Mouse (Mus musculus) limb, embryonic 15.5 days (tissue): ENCODE measurements around the gene Ppp4r2. TPM values are rescaled to one million over a fixed set of nuclear protein-coding genes. Genes with fewer than 3 reads are reported as not detected.

Experiments
- ATAC-seq: fragments of 200-750 bp; cut with Nextera tagmentation; 2 replicates; pipeline ENCODE4 v1.8.0; 2017; ENCODE audit warnings: low read depth, moderate TSS enrichment; ENCODE audit not compliant: insufficient number of reproducible peaks, low FRiP score, low TSS enrichment
- H3K27ac ChIP-seq: fragments of 300-500 bp; sonication (generic); 2 replicates; pipeline ENCODE4 v1.5.1; 2015; ENCODE audit warnings: moderate library complexity, mild to moderate bottlenecking, inconsistent platforms
- H3K27me3 ChIP-seq: fragments of 300-500 bp; sonication (generic); 2 replicates; pipeline ENCODE4 v1.6.1; 2015; ENCODE audit warnings: inconsistent platforms
- H3K36me3 ChIP-seq: fragments of 300-500 bp; sonication (generic); 2 replicates; pipeline ENCODE4 v1.6.1; 2015; ENCODE audit warnings: inconsistent platforms
- H3K4me1 ChIP-seq: fragments of 300-500 bp; sonication (generic); 2 replicates; pipeline ENCODE4 v1.6.1; 2015; ENCODE audit warnings: inconsistent platforms
- H3K4me2 ChIP-seq: fragments of 300-500 bp; sonication (generic); 2 replicates; pipeline ENCODE4 v1.6.1; 2015; ENCODE audit warnings: mild to moderate bottlenecking, inconsistent platforms
- H3K4me3 ChIP-seq: fragments of 300-500 bp; sonication (generic); 2 replicates; pipeline ENCODE4 v1.5.1; 2015; ENCODE audit warnings: mild to moderate bottlenecking, inconsistent platforms
- H3K9ac ChIP-seq: fragments of 300-500 bp; sonication (generic); 2 replicates; pipeline ENCODE4 v1.6.1; 2015; ENCODE audit warnings: inconsistent platforms
- H3K9me3 ChIP-seq: fragments of 300-500 bp; sonication (generic); 2 replicates; pipeline ENCODE4 v1.6.1; 2016; ENCODE audit warnings: inconsistent platforms
- WGBS: fragments of 180-500 bp; shearing (Covaris S2); methylation state at CpG from one replicate; pipeline ENCODE4 v1.1.7; 2015; 5-methylcytosine and 5-hydroxymethylcytosine counted together
- polyA plus RNA-seq: library from polyadenylated mRNA; unstranded; fragments of >200 nt; fragmentation: Nextera tagmentation; extraction: Ambion mirVana; gene quantifications from 2 replicates; pipeline ENCODE4 v1.2.1, GENCODE M21; 2015

Ppp4r2 gene
- polyA plus RNA-seq = 16.3 and 23.7 TPM in 2 replicates

DNA sequence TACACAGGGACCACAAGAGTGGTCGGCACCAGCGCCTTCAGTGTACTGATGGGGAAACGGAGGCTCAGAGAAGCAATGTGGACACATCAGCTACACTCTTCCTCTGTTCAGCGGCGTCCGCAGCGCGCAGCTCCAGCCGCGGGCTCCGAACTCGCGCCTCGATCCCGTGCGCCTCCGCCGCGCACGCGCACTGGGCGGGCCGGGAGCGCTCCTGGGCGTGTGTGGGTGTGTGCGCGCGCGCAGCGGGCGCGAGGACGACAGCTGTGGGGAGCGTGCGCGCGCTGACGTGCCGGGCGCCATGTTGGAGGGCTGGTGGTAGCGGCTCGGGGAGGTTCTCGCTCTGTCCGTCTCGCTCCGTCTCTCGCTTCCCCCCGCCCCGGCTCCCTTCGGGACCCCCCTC, at the start of gene Ppp4r2:
Gene Ppp4r2 (plus strand): TSS at position 268 of the 400 bp plus-strand sequence.
- ATAC-seq = peak; percentile 91

DNA sequence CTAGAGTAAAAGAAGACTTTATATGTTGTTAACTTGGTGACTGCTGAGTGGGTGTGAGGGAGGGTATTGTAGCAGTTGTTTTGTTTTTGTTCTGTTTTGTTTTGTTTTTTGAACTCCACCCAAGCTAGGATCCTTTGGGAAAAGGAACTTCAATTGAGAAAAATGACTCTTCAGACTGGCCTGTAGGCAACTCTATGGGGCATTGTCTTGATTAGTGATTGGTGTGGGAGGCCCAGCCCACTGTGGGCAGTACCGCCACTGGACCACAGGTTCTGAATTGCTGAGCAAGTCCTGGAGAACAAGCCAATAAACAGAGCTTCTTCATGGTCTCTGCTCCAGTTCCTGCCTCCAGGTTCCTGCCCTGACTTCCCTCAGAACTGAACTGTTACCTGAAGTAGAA, 45.7 kb upstream of the Ppp4r2 start:
- Histone ChIP-seq H3K9ac (no peak overlapping the region), H3K9me3 (no peaks in the 10 kb centered on the region), H3K27me3 (no peaks in the 10 kb centered on the region), H3K4me1 (peaks cover 3% of the 10 kb centered on the region; the same call in 1 of the 2 replicates), H3K27ac (no peak overlapping the region), H3K4me2 (no peak overlapping the region), H3K36me3 (peaks cover 49% of the 10 kb centered on the region), H3K4me3 (no peak overlapping the region)
- WGBS = 82% methylated on average over 1 of the region's 1 CpGs
- no peak for ATAC-seq

More for the DNA sequence above, at the start of gene Ppp4r2:
- Histone ChIP-seq H3K27me3 (no peaks in the 10 kb centered on the region), H3K27ac (peak within 1 kb of the TSS; percentile 90), H3K4me1 (peaks cover 17% of the 10 kb centered on the region), H3K9ac (peak within 1 kb of the TSS; percentile 69), H3K4me2 (peak within 1 kb of the TSS; percentile 54), H3K36me3 (peaks cover 29% of the 10 kb centered on the region), H3K9me3 (no peaks in the 10 kb centered on the region), H3K4me3 (peak within 1 kb of the TSS; percentile 80)
- WGBS = under 1% methylated on average over 45 of the region's 50 CpGs

DNA sequence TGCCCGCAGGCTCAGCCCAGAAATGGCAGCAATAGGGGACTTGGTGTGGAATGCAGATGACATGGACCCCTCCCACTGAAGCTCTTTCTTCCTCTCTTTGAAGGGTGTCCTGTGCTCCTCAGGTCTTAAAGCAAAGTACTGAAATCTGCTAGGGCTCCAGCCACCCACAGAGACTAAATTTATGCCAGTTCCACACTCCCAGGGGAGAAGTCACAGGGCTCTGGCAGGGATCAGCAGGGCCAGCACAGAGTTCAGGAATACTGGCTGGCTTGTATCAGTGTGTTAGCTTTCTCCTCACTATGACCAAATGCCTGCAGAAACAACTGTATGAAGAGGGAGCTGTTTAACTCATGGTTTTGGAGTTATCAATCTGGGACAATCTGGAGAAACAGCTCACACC, 44.3 kb upstream of the Ppp4r2 start:
- Histone ChIP-seq H3K9ac (no peak overlapping the region), H3K27ac (no peak overlapping the region), H3K4me2 (no peak overlapping the region), H3K4me1 (peaks cover 7% of the 10 kb centered on the region; the same call in 1 of the 2 replicates), H3K4me3 (no peak overlapping the region), H3K27me3 (no peaks in the 10 kb centered on the region), H3K9me3 (no peaks in the 10 kb centered on the region), H3K36me3 (peaks cover 41% of the 10 kb centered on the region)
- 85% methylated on average over 1 of the region's 1 CpGs for WGBS
- ATAC-seq = no peak

DNA sequence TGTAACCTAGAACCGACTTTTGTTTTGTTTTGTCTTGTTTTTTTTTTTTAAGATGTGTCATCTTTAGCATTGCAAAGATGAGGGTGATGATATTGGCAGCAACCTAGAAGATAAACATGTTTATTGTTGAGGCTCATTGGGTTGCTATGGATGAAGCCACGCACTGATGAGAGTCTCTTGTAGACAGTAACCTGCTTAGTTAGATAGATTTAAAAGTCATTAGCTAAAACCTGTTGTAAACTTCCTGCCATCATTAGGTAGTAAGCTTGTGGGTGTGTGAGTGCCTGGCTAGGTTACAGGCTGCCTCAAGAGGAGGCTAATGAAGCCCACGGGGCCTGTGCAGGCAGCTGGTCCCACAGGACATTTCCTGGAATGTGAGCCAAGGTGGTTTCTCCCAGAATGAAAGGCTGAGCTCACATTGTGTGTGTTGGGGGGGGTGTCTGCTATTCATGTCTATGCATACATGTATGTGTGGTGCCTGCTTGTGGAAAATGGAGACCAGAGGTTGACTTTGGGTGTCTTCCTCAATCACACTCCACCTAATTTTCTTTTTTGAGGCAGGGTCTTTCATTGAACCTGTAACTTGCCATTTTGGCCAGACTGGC, 41.3 kb upstream of the Ppp4r2 start:
- WGBS = 63% methylated on average over 3 of the region's 3 CpGs
- no peaks in the 10 kb centered on the region for H3K27me3 ChIP-seq
- H3K36me3 ChIP-seq = peaks cover 25% of the 10 kb centered on the region
- H3K4me1 ChIP-seq = peaks cover 14% of the 10 kb centered on the region; the same call in 1 of the 2 replicates
- no peak overlapping the region for H3K9ac ChIP-seq
- H3K4me3 ChIP-seq = no peak overlapping the region
- H3K4me2 ChIP-seq = no peak overlapping the region
- ATAC-seq = no peak
- H3K27ac ChIP-seq = no peak overlapping the region
- no peaks in the 10 kb centered on the region for H3K9me3 ChIP-seq

DNA sequence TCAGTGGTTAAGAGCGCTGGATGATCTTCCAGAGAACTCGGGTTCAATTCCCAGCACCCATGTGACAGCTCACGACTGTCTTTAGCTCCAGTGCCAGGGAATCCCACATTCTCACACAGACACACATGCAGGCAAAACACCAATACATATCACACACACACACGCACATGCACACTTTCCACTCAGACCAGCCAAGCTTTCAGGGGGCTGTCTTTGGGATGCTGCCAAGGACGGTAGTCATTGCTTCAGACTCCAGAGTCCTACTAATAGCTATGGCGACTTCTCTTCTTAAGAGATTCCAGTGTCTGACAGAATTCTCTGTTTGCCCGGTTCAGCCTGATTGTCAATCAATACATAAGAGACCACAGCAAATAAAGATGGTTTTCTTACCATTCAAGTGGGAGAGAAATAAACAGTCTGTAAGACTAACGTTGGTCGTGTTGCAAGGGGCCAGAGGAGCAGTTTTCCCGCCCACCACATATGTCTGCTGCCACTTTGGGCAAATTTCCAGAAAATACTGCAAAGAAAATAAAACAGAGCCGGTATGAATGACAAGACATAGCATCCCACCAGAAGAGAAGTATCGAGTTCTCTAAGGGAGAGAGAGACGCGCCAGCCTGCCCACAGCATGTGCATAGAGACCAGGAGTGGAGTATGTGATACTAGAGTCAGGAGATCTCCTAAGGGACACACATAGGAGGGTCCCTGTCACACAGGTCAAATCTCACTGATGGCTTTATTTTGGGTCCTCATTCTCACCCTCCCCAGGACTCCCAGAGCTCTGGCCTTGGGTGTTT, 40.3 kb upstream of the Ppp4r2 start:
- no peak overlapping the region for H3K9ac ChIP-seq
- peaks cover 14% of the 10 kb centered on the region; the same call in 1 of the 2 replicates for H3K4me1 ChIP-seq
- H3K4me3 ChIP-seq = no peak overlapping the region
- WGBS = 59% methylated on average over 14 of the region's 14 CpGs
- no peak overlapping the region for H3K4me2 ChIP-seq
- H3K27me3 ChIP-seq = no peaks in the 10 kb centered on the region
- H3K36me3 ChIP-seq = peaks cover 17% of the 10 kb centered on the region
- H3K27ac ChIP-seq = no peak overlapping the region
- H3K9me3 ChIP-seq = no peaks in the 10 kb centered on the region
- ATAC-seq = no peak

DNA sequence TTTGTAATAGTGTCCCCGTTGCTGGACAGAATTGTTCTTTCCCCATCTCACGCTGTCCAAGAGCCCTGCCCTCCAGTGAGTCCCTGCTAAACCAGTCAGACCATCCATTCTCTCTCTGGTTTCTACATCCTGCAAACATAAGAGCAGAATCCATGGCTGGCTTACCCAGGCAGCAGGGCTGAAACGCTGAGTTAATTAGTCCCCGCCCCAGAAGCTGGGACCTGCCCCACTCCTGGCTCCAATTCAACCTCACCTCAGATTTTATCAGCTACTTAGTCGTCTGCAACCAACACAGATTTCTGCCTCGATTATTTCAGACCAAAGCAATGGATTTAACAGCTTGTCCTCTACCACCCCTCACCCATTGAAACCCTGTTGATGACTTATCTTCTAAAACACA, 37.6 kb upstream of the Ppp4r2 start:
- Histone ChIP-seq H3K27me3 (no peaks in the 10 kb centered on the region), H3K9me3 (no peaks in the 10 kb centered on the region), H3K4me1 (peaks cover 23% of the 10 kb centered on the region; the same call in 1 of the 2 replicates), H3K4me2 (no peak overlapping the region), H3K4me3 (no peak overlapping the region), H3K27ac (peak overlapping the region; percentile 33; the same call in 1 of the 2 replicates), H3K36me3 (peaks cover 12% of the 10 kb centered on the region), H3K9ac (no peak overlapping the region)
- ATAC-seq = no peak
- WGBS = 20% methylated on average over 6 of the region's 6 CpGs

DNA sequence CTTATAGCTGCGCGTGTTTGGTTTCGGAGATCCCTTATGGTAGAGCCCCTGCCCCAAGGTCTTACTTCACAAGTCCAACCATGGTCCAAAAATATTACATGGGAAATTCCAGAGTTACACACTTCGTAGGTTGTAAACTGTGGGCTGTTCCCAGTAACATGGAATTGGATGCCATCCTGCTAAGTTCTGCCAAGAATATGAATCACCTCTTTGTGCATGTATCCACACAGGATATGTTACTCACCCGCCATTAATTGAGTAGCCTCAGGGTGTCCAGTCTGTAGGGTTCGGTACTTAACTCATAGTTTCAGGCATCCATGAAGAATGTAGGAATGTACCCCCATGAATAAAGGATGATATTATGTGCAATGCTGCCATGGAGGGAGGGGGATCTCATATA, 34.1 kb upstream of the Ppp4r2 start:
- no peaks in the 10 kb centered on the region for H3K9me3 ChIP-seq
- H3K4me3 ChIP-seq = no peak overlapping the region
- no peaks in the 10 kb centered on the region for H3K27me3 ChIP-seq
- 0 out of 2 replicates have a peak, but pooled peaks have one; percentile 15 for ATAC-seq
- H3K4me2 ChIP-seq = no peak overlapping the region
- H3K9ac ChIP-seq = no peak overlapping the region
- peaks cover 5% of the 10 kb centered on the region; the same call in 1 of the 2 replicates for H3K36me3 ChIP-seq
- 60% methylated on average over 6 of the region's 6 CpGs for WGBS
- H3K4me1 ChIP-seq = peaks cover 23% of the 10 kb centered on the region; the same call in 1 of the 2 replicates
- peak overlapping the region; percentile 35; the same call in 1 of the 2 replicates for H3K27ac ChIP-seq

DNA sequence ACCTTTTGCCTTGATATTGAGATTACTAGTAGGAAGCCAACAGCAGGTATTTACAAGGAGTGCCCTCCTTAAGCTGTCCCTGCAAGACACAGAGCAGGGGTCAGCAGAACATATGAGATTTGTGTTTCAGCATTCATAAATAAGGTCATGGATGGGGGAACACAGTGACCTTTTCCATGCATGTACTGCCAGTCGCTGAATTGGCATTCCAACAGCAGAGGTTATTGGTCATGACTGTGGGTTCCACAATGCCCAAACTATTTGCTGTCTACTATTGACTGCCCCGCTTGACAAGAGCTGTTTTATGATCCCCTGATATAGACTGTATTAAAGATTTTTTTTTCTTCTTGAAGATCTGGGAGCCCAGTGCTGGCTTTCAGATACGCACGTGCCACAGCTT, 33.7 kb upstream of the Ppp4r2 start:
- H3K27ac ChIP-seq = peak overlapping the region; percentile 35; the same call in 1 of the 2 replicates
- no peak overlapping the region for H3K4me3 ChIP-seq
- H3K4me2 ChIP-seq = no peak overlapping the region
- peaks cover 5% of the 10 kb centered on the region; the same call in 1 of the 2 replicates for H3K36me3 ChIP-seq
- H3K27me3 ChIP-seq = no peaks in the 10 kb centered on the region
- no peak for ATAC-seq
- no peak overlapping the region for H3K9ac ChIP-seq
- H3K4me1 ChIP-seq = peaks cover 23% of the 10 kb centered on the region; the same call in 1 of the 2 replicates
- H3K9me3 ChIP-seq = no peaks in the 10 kb centered on the region
- 86% methylated on average over 4 of the region's 4 CpGs for WGBS

DNA sequence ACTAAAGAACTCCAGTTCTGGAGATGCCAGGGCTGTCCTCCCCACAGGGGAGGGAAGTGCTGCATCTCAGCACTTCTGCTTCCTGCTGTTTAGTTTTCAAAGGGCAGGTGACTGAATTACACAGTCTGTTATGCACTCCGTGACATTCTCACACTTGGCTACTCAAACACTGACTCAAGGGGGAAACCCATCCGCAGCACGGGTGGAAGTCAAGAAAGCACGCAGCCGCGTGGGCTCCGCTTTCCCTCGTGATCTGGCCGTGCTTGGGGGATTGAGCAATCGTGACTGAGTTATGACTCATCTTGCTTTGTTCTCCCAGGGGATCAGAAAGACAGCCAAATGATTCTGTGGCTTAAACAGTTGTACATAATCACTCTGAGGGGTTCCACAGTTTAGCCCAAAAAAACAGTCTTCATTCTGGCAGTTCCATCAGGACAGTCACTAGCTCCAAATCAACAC, 32.9 kb upstream of the Ppp4r2 start:
- Histone ChIP-seq H3K27ac (no peak overlapping the region), H3K9ac (no peak overlapping the region), H3K4me1 (peaks cover 23% of the 10 kb centered on the region; the same call in 1 of the 2 replicates), H3K9me3 (no peaks in the 10 kb centered on the region), H3K27me3 (no peaks in the 10 kb centered on the region), H3K4me2 (no peak overlapping the region), H3K4me3 (no peak overlapping the region), H3K36me3 (peaks cover 5% of the 10 kb centered on the region; the same call in 1 of the 2 replicates)
- 57% methylated on average over 10 of the region's 10 CpGs for WGBS
- no peak for ATAC-seq

DNA sequence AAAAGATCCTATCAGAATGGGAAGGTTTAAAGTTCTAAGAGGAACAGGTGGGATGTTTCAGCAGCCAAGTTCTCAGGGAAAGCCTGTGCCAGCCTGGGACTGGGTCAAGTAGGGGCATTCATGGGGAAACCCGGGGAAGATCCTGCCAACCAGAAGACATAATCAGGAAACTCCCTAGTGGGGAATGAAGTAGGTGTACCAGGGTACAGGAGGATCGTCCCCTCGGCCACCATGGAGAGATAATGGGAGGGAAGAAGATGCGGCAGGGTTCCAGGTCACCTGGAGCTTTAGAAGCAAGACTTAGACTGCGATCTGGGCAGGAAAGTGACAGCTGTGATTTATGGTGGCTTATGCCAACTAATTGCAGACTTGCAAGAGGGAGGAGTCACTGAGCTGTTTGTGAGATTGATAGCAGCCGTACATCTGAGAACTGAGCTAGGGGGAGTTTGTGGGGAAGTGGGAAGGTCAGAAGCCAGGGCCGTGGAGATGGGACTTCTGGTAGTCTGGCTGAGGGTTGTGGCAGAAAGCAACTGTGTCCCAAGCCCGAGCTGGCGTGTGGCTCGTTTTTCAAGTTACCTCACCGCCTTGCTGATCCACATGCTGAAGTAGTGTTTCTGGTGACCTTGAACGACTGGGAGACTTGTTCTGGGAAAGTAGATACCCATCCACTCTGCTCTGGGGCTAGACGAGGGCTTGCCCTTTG, 30.9 kb upstream of the Ppp4r2 start:
- Histone ChIP-seq H3K27me3 (no peaks in the 10 kb centered on the region), H3K36me3 (peaks cover 5% of the 10 kb centered on the region; the same call in 1 of the 2 replicates), H3K4me1 (peaks cover 16% of the 10 kb centered on the region; the same call in 1 of the 2 replicates), H3K4me3 (no peak overlapping the region), H3K4me2 (no peak overlapping the region), H3K9ac (no peak overlapping the region), H3K9me3 (no peaks in the 10 kb centered on the region), H3K27ac (no peak overlapping the region)
- no peak for ATAC-seq
- WGBS = 42% methylated on average over 13 of the region's 13 CpGs

DNA sequence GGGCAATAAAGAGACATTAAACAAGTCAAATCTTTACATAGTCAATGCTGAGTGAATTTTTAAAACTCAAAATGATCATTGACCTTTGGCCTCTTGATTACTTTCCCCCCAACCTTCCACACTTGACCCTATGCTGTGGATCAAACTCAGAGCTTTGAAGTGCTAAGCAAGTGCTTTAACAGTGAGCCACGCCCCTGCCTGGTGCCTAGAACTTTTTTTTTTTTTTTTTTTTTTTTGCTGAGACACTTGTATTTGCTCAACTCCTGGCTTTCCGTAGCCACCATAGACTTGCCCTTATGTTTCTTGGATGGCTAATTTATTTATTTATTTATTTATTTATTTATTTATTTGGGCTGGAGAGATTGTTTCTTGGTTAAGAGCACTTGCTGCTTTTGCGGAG, 30.2 kb upstream of the Ppp4r2 start:
- Histone ChIP-seq H3K9ac (no peak overlapping the region), H3K9me3 (no peaks in the 10 kb centered on the region), H3K27me3 (no peaks in the 10 kb centered on the region), H3K4me2 (no peak overlapping the region), H3K27ac (no peak overlapping the region), H3K4me1 (peaks cover 16% of the 10 kb centered on the region; the same call in 1 of the 2 replicates), H3K36me3 (peaks cover 5% of the 10 kb centered on the region; the same call in 1 of the 2 replicates), H3K4me3 (no peak overlapping the region)
- ATAC-seq = no peak
- WGBS = 76% methylated on average over 3 of the region's 3 CpGs
